24 mouse cellular contexts compared by ENCODE assay signal in the genomic region with DNA sequence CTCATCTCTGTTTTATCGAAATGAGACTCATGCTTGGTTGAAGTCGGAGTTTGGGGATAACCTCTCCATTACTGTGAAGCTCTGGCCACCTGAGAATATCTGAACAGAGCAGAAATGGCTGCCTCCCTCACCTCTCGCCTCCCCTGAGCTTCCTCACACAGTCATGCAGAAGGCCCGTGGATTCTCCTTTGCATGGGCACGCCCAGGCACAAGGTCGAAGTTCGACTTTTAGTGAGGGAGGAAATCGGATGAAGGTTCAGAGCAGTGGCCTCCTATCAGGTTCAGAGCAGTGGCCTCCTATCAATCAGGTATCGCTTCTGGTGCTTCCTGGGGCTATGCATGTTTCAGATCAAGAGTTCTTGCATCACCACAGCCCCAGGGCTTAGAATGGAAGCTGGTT.
A peak's percentile ranks its signal among the peaks of the same experiment; 100 is the strongest.
DNase-seq lines count a peak whose midpoint lies in the region; ATAC-seq and TF ChIP-seq lines count a peak whose summit lies in the region.
"Had no signal": no experiment of that assay in that cellular context is flagged by ENCODE, and none has a peak within 500 bp of the region (broad histone marks: within the 10 kb centered on the region; RNA-seq: fewer than 3 reads in every experiment).

No protein-coding gene starts in this region.

- no peak overlapping the region for H3K4me3 ChIP-seq in intestine, embryonic 14.5 days (ENCODE audit: low read depth, low read length)
- H3K4me3 ChIP-seq in intestine, embryonic 16.5 days (ENCODE audit: low read length) = no peak overlapping the region
- no peak overlapping the region for H3K4me3 ChIP-seq in liver, embryonic 12.5 days
- no peak overlapping the region for H3K4me3 ChIP-seq in thymus, adult 2 months (ENCODE audit: control insufficient read depth, insufficient read depth, low read length)
- H3K4me3 ChIP-seq: embryonic facial prominence, embryonic 10.5 days; embryonic facial prominence, embryonic 12.5 days; forebrain, embryonic 13.5 days; forebrain, embryonic 15.5 days had no signal

- no peak for TF ChIP-seq POLR2A in thymus, adult 2 months (IDR thresholded peaks at IDR 0.05; ENCODE audit: control insufficient read depth, extremely low read depth, insufficient read depth, low read length, poor library complexity)

- no peak overlapping the region for H3K4me2 ChIP-seq in intestine, embryonic 14.5 days (ENCODE audit: low read length)
- H3K4me2 ChIP-seq in intestine, embryonic 16.5 days (ENCODE audit: low read depth, low read length) = no peak overlapping the region
- H3K4me2 ChIP-seq in liver, embryonic 12.5 days = no peak overlapping the region
- H3K4me2 ChIP-seq: embryonic facial prominence, embryonic 12.5 days; forebrain, embryonic 13.5 days; forebrain, embryonic 15.5 days had no signal

- H3K9ac ChIP-seq in intestine, embryonic 14.5 days (ENCODE audit: low read length) = no peak overlapping the region
- no peak overlapping the region for H3K9ac ChIP-seq in intestine, embryonic 16.5 days (ENCODE audit: low read depth, low read length)
- H3K9ac ChIP-seq in liver, embryonic 12.5 days = no peak overlapping the region
- H3K9ac ChIP-seq: embryonic facial prominence, embryonic 12.5 days; forebrain, embryonic 13.5 days; forebrain, embryonic 15.5 days; forebrain, postnatal 0 days had no signal

- H3K27ac ChIP-seq in intestine, embryonic 14.5 days (ENCODE audit: low read depth) = no peak overlapping the region
- no peak overlapping the region for H3K27ac ChIP-seq in intestine, embryonic 16.5 days (ENCODE audit: low read length)
- H3K27ac ChIP-seq in liver, embryonic 12.5 days = no peak overlapping the region
- H3K27ac ChIP-seq in thymus, adult 2 months (ENCODE audit: control insufficient read depth, insufficient read depth, low read length) = no peak overlapping the region
- H3K27ac ChIP-seq: embryonic facial prominence, embryonic 10.5 days; embryonic facial prominence, embryonic 12.5 days; forebrain, embryonic 13.5 days; forebrain, embryonic 15.5 days had no signal

- H3K27me3 ChIP-seq in intestine, embryonic 14.5 days (replicated peaks; ENCODE audit: control insufficient read depth, insufficient read depth, low read length) = peaks cover 11% of the 10 kb centered on the region
- H3K27me3 ChIP-seq in intestine, embryonic 16.5 days (replicated peaks; ENCODE audit: control insufficient read depth, insufficient read depth, low read length) = no peaks in the 10 kb centered on the region; the same call in 1 of the 2 replicates
- H3K27me3 ChIP-seq in liver, embryonic 12.5 days (replicated peaks) = peaks cover 7% of the 10 kb centered on the region; the same call in 1 of the 2 replicates
- no peaks in the 10 kb centered on the region for H3K27me3 ChIP-seq in thymus, adult 2 months (ENCODE audit: control insufficient read depth, insufficient read depth, low read length)
- H3K27me3 ChIP-seq: embryonic facial prominence, embryonic 12.5 days had no signal

- WGBS in intestine, embryonic 14.5 days = 69% methylated on average over 9 of the region's 9 CpGs
- WGBS in intestine, embryonic 16.5 days = 69% methylated on average over 9 of the region's 9 CpGs
- WGBS in large intestine, adult 2 months = 35% methylated on average over 9 of the region's 9 CpGs
- WGBS in liver, embryonic 12.5 days (ENCODE audit: insufficient replicate concordance) = 53% methylated on average over 9 of the region's 9 CpGs
- 83% methylated on average over 9 of the region's 9 CpGs for WGBS in thymus, adult 2 months

- no peaks in the 10 kb centered on the region for H3K9me3 ChIP-seq in intestine, embryonic 14.5 days (ENCODE audit: control insufficient read depth, low read length)
- no peaks in the 10 kb centered on the region for H3K9me3 ChIP-seq in intestine, embryonic 16.5 days (ENCODE audit: control insufficient read depth, low read length)
- H3K9me3 ChIP-seq in liver, embryonic 12.5 days (replicated peaks) = no peaks in the 10 kb centered on the region
- H3K9me3 ChIP-seq: embryonic facial prominence, embryonic 10.5 days; embryonic facial prominence, embryonic 12.5 days; forebrain, embryonic 13.5 days; forebrain, embryonic 15.5 days had no signal

- peak; percentile 51; the same call in 1 of the 2 replicates for ATAC-seq in intestine, embryonic 14.5 days (replicated peaks; ENCODE audit: low FRiP score, low TSS enrichment, low read depth)
- peak; percentile 90 for ATAC-seq in intestine, embryonic 16.5 days
- ATAC-seq in liver, embryonic 12.5 days = no peak
- ATAC-seq: activated CD4-positive, CD25-positive, alpha-beta regulatory T cell, adult 4 months; forebrain, embryonic 13.5 days; forebrain, embryonic 15.5 days; forebrain, postnatal 0 days; Patski had no signal

- peak; percentile 13 for DNase-seq in R1 (ENCODE audit: low read depth, low spot score)
- DNase-seq in intestine, embryonic 14.5 days (ENCODE audit: low spot score) = no peak
- peak; percentile 33 for DNase-seq in large intestine, adult 2 months (ENCODE audit: low read depth, low spot score)
- DNase-seq in heart, adult 8-10 months (ENCODE audit: low spot score) = no peak
- DNase-seq in urinary bladder, postnatal 36 days (ENCODE audit: low spot score in 2 of 2) = no peak
- no peak for DNase-seq in thymus, adult 2 months
- DNase-seq: adrenal gland, adult 8-10 months; adrenal gland, postnatal 14 days; adrenal gland, postnatal 36 days; cerebellum, adult 11-12 months; cerebellum, adult 2 months; cerebellum, adult 9-10 months; cerebellum, postnatal 10 days; cerebellum, postnatal 25 days; forebrain, postnatal 0 days had no signal

- H3K4me1 ChIP-seq in intestine, embryonic 14.5 days (replicated peaks; ENCODE audit: control insufficient read depth, insufficient read depth, low read length) = no peaks in the 10 kb centered on the region
- no peaks in the 10 kb centered on the region for H3K4me1 ChIP-seq in intestine, embryonic 16.5 days (ENCODE audit: control insufficient read depth, insufficient read depth, low read length)
- no peaks in the 10 kb centered on the region for H3K4me1 ChIP-seq in liver, embryonic 12.5 days
- no peaks in the 10 kb centered on the region for H3K4me1 ChIP-seq in thymus, adult 2 months (replicated peaks; ENCODE audit: control insufficient read depth, insufficient read depth, low read length)
- H3K4me1 ChIP-seq: embryonic facial prominence, embryonic 12.5 days; forebrain, embryonic 13.5 days had no signal

- TF ChIP-seq CTCF in thymus, adult 2 months (IDR thresholded peaks at IDR 0.05; ENCODE audit: borderline replicate concordance, control insufficient read depth, extremely low read depth, insufficient read depth, low read length, poor library complexity) = no peak

- no peaks in the 10 kb centered on the region for H3K36me3 ChIP-seq in intestine, embryonic 14.5 days (ENCODE audit: control insufficient read depth, insufficient read depth, low read length)
- H3K36me3 ChIP-seq in intestine, embryonic 16.5 days (ENCODE audit: control insufficient read depth, insufficient read depth, low read length) = no peaks in the 10 kb centered on the region
- H3K36me3 ChIP-seq in liver, embryonic 12.5 days = no peaks in the 10 kb centered on the region
- no peaks in the 10 kb centered on the region for H3K36me3 ChIP-seq in thymus, adult 2 months (ENCODE audit: control insufficient read depth, insufficient read depth, low read length)
- H3K36me3 ChIP-seq: embryonic facial prominence, embryonic 10.5 days; embryonic facial prominence, embryonic 12.5 days; forebrain, embryonic 15.5 days; G1E had no signal

Comparison
In these comparisons a context has a peak if more than half of its experiments do, and no peak if none do; other contexts are left out.
1. DNase-seq: peak in R1 (single experiment) and large intestine, adult 2 months (single experiment); none in intestine, embryonic 14.5 days (single experiment), heart, adult 8-10 months (single experiment), urinary bladder, postnatal 36 days (0 of 2) and thymus, adult 2 months (single experiment).